Mouse (Mus musculus) hindbrain, embryonic 16.5 days (tissue): ENCODE results near the gene Colgalt2. TPM values are rescaled to one million over a fixed set of nuclear protein-coding genes. Genes with fewer than 3 reads are reported as not detected.
A peak's percentile ranks its signal among the peaks of the same experiment; 100 is the strongest.

Source experiments
- ATAC-seq: fragments of 200-750 bp; cut with Nextera tagmentation; 2 replicates; pipeline ENCODE4 v1.8.0; 2017; ENCODE audit warnings: moderate TSS enrichment, moderate library complexity
- H3K27ac ChIP-seq: fragments of 300-500 bp; sonication (generic); 2 replicates; pipeline ENCODE4 v1.5.1; 2014; ENCODE audit warnings: low read depth, mild to moderate bottlenecking, control low read depth, low read length, moderate library complexity
- H3K27me3 ChIP-seq: fragments of 300-500 bp; sonication (generic); replicated peaks from 2 replicates; pipeline ENCODE4 v1.6.1; 2014; ENCODE audit warnings: low read length; ENCODE audit not compliant: control insufficient read depth, insufficient read depth
- H3K36me3 ChIP-seq: fragments of 300-500 bp; sonication (generic); 2 replicates; pipeline ENCODE4 v1.6.1; 2014; ENCODE audit warnings: mild to moderate bottlenecking, low read length, moderate library complexity, mixed read lengths; ENCODE audit not compliant: control insufficient read depth, insufficient read depth
- H3K4me1 ChIP-seq: fragments of 300-500 bp; sonication (generic); 2 replicates; pipeline ENCODE4 v1.6.1; 2014; ENCODE audit warnings: low read depth, low read length; ENCODE audit not compliant: control insufficient read depth, insufficient read depth
- H3K4me2 ChIP-seq: fragments of 300-500 bp; sonication (generic); 2 replicates; pipeline ENCODE4 v1.6.1; 2014; ENCODE audit warnings: mild to moderate bottlenecking, low read length, control low read depth, moderate library complexity
- H3K4me3 ChIP-seq: fragments of 300-500 bp; sonication (generic); 2 replicates; pipeline ENCODE4 v1.5.1; 2014; ENCODE audit warnings: mild to moderate bottlenecking, low read length, control low read depth, moderate library complexity
- H3K9ac ChIP-seq: fragments of 300-500 bp; sonication (generic); 2 replicates; pipeline ENCODE4 v1.6.1; 2014; ENCODE audit warnings: low read depth, mild to moderate bottlenecking, control low read depth, low read length, moderate library complexity
- H3K9me3 ChIP-seq: fragments of 300-500 bp; sonication (generic); 2 replicates; pipeline ENCODE4 v1.6.1; 2014; ENCODE audit warnings: mild to moderate bottlenecking, low read length, moderate library complexity; ENCODE audit not compliant: control insufficient read depth
- WGBS: fragments of 180-500 bp; shearing (Covaris S2); extraction: QIAGEN DNeasy Blood & Tissue Kit; methylation state at CpG from one replicate; pipeline ENCODE4 v1.1.7; 2014; 5-methylcytosine and 5-hydroxymethylcytosine counted together
- polyA plus RNA-seq: library from polyadenylated mRNA; unstranded; fragments of >200 nt; fragmentation: Nextera tagmentation; extraction: Ambion mirVana; gene quantifications from 2 replicates; pipeline ENCODE4 v1.2.1, GENCODE M21; 2015

Colgalt2 gene
- polyA plus RNA-seq, 1 experiment from 2014 or later: 4.2 TPM

DNA sequence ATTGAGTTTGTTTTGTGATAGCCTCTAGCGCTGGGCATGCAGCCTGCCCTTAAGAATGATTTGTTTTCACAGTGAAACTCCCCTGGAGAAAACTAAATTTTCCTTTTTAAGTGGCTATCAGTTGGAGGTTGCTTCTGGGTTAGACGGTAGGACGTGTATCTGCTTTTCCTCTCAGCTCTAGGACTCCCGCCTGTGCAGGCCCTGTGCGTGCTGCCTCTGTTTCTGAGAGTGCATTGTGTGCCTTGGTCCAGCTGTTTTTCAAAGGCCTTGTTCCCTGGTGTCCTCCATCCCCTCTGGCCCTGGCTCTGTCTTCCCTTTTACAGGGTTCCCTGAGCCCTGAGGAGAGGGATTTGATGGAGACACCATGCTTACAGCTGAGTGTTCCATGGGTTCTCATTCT lies 58.0 kb downstream of the Colgalt2 start:
- Histone ChIP-seq H3K36me3 (no peaks in the 10 kb centered on the region), H3K27ac (no peak overlapping the region), H3K27me3 (no peaks in the 10 kb centered on the region), H3K4me1 (no peaks in the 10 kb centered on the region; the same call in 1 of the 2 replicates), H3K9me3 (no peaks in the 10 kb centered on the region), H3K4me2 (no peak overlapping the region), H3K9ac (no peak overlapping the region), H3K4me3 (no peak overlapping the region)
- no peak for ATAC-seq
- WGBS: 50% methylated on average over 5 of the region's 5 CpGs

DNA sequence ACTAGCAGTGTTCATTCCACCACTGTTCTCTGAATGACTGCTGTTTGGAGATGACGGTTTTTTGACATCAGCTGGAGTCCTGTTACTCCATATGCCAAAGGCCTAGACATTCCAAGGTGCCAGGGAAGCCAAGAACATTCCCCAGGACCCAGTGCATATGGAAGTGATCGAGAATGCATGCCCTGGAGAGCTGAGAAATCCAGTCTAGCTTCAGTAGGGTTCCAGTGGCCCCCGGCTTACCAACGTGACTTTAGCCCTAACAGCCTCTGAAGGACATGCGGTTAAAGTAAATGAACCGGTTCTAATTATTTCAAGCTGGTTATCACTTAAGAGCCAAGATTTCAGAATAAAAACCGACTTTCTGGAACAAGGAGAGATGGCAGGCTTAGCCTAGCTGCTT lies 59.4 kb downstream of the Colgalt2 start:
- Histone ChIP-seq H3K27me3 (no peaks in the 10 kb centered on the region), H3K4me1 (no peaks in the 10 kb centered on the region; the same call in 1 of the 2 replicates), H3K4me2 (no peak overlapping the region), H3K36me3 (no peaks in the 10 kb centered on the region), H3K27ac (no peak overlapping the region), H3K9me3 (no peaks in the 10 kb centered on the region), H3K4me3 (no peak overlapping the region), H3K9ac (no peak overlapping the region)
- ATAC-seq: no peak
- 79% methylated on average over 7 of the region's 7 CpGs for WGBS

- no peak overlapping the region for H3K9ac ChIP-seq
- no peaks in the 10 kb centered on the region for H3K27me3 ChIP-seq
- H3K9me3 ChIP-seq: no peaks in the 10 kb centered on the region
- H3K4me3 ChIP-seq: no peak overlapping the region
- no peaks in the 10 kb centered on the region for H3K36me3 ChIP-seq
- 88% methylated on average over 3 of the region's 3 CpGs for WGBS
- no peak for ATAC-seq
- H3K27ac ChIP-seq: no peak overlapping the region
- H3K4me2 ChIP-seq: no peak overlapping the region
- H3K4me1 ChIP-seq: no peaks in the 10 kb centered on the region; the same call in 1 of the 2 replicates
Measured at GRCm38 (mm10) chr1:152460931-152461330, 61.3 kb downstream of the Colgalt2 start.

DNA sequence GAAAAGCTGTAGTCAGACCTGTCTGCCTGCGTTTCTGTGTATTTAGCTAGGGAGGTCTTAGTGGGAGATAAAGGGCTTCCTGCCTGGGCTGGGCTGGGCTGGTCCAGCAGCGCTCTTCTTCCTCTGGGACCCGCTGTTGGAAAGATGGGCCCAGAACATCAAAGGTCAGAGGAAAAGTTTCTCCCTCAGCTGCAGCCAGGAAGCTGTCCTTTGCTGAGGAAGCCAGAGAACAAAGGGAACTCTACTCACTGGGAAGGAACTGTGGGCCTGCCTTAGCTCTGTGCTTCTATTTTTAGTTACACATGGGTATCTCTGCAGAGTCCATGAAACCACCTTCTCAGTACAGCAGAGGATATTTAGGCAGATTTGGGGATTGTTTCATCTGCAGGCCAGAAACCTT lies 62.2 kb downstream of the Colgalt2 start:
- no peaks in the 10 kb centered on the region for H3K36me3 ChIP-seq
- H3K4me2 ChIP-seq: no peak overlapping the region
- 50% methylated on average over 3 of the region's 3 CpGs for WGBS
- ATAC-seq: peak; percentile 50; the same call in 1 of the 2 replicates
- no peaks in the 10 kb centered on the region for H3K27me3 ChIP-seq
- H3K4me1 ChIP-seq: no peaks in the 10 kb centered on the region
- H3K27ac ChIP-seq: 0 out of 2 replicates have a peak overlapping the region, but pooled peaks have one; percentile 12
- no peaks in the 10 kb centered on the region for H3K9me3 ChIP-seq
- H3K4me3 ChIP-seq: no peak overlapping the region
- no peak overlapping the region; the same call in 1 of the 2 replicates for H3K9ac ChIP-seq

DNA sequence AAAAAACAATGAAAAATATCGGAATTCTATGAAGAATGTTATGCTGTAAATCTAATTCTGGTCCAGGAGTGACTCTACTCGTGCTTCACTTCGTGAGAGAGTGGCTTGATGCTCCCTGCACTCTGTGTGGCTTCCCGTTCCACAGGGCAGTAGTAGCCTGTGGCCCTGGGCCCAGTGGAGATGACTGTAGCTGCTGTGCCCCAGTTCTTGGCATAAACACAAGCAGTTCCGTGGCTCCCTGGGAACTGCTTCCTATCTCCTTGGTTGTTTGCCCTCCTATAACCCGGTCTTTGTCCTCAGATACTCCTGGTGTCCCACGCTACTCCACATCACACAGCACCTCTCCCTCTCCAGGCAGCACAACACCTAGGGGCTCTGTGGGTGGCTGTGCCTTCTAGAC lies 62.7 kb downstream of the Colgalt2 start:
- ATAC-seq: no peak
- Histone ChIP-seq H3K9me3 (no peaks in the 10 kb centered on the region), H3K4me2 (no peak overlapping the region), H3K4me3 (no peak overlapping the region), H3K27me3 (no peaks in the 10 kb centered on the region), H3K36me3 (no peaks in the 10 kb centered on the region), H3K27ac (no peak overlapping the region), H3K4me1 (no peaks in the 10 kb centered on the region), H3K9ac (no peak overlapping the region)
- WGBS: 79% methylated on average over 7 of the region's 7 CpGs

- H3K9me3 ChIP-seq: no peaks in the 10 kb centered on the region
- WGBS: 39% methylated on average over 3 of the region's 3 CpGs
- no peak overlapping the region for H3K4me2 ChIP-seq
- H3K4me1 ChIP-seq: no peaks in the 10 kb centered on the region
- H3K27ac ChIP-seq: no peak overlapping the region
- no peaks in the 10 kb centered on the region for H3K27me3 ChIP-seq
- no peak overlapping the region for H3K4me3 ChIP-seq
- H3K9ac ChIP-seq: no peak overlapping the region
- ATAC-seq: no peak
- no peaks in the 10 kb centered on the region for H3K36me3 ChIP-seq
Measured at GRCm38 (mm10) chr1:152466280-152466679, 66.7 kb downstream of the Colgalt2 start.

DNA sequence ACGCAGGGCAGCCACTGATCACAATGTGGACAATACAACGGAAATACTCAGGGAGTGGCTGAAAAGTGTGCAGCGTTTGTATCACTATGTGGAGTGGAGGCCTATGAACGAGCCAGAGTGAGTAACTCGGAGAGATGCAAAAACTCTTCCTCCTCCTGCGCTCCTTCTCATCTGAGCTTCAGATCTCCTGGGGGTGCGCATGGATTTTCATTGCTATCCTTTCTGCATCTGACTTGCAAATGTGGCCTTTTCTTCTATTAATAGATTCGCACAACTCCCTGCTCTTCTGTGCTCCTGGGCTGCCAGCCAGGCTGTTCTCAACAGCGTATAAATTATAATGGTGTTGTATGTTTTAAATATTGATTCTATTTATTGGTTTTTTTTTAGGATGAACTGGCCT lies 68.8 kb downstream of the Colgalt2 start:
- H3K4me1 ChIP-seq: no peaks in the 10 kb centered on the region
- H3K27ac ChIP-seq: no peak overlapping the region
- H3K4me2 ChIP-seq: no peak overlapping the region
- no peak overlapping the region for H3K4me3 ChIP-seq
- no peak overlapping the region for H3K9ac ChIP-seq
- ATAC-seq: 0 out of 2 replicates have a peak, but pooled peaks have one; percentile 52
- H3K36me3 ChIP-seq: no peaks in the 10 kb centered on the region
- 31% methylated on average over 9 of the region's 9 CpGs for WGBS
- H3K9me3 ChIP-seq: no peaks in the 10 kb centered on the region
- no peaks in the 10 kb centered on the region for H3K27me3 ChIP-seq

GRCm38 (mm10) chr1:152476126-152476525 lies 76.5 kb downstream of the Colgalt2 start:
- no peaks in the 10 kb centered on the region for H3K36me3 ChIP-seq
- H3K27me3 ChIP-seq: no peaks in the 10 kb centered on the region
- H3K4me1 ChIP-seq: no peaks in the 10 kb centered on the region
- no peak overlapping the region for H3K4me2 ChIP-seq
- no peak for ATAC-seq
- H3K9me3 ChIP-seq: no peaks in the 10 kb centered on the region
- no peak overlapping the region for H3K9ac ChIP-seq
- H3K4me3 ChIP-seq: no peak overlapping the region
- WGBS: 84% methylated on average over 4 of the region's 4 CpGs
- H3K27ac ChIP-seq: no peak overlapping the region

DNA sequence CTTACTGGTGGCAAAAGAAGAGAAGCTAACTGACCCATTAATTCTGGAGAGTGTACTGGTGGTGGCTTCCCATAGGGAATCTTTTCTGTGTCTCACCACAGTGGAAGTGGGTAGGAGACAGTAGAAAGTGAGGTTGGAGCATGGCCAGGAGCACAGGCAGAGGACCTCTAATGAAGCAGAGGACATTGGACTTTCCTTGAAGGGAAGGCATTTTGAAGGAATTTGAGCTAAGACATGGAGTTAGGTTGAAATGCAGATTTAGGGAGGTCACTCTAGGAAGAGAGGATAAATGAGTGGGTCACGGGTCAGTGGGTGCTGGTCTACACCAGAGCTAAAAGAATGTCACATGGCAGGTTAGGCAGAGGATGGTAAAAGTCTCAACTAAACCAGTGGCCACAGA lies 91.2 kb downstream of the Colgalt2 start:
- Histone ChIP-seq H3K4me1 (no peaks in the 10 kb centered on the region), H3K36me3 (no peaks in the 10 kb centered on the region), H3K4me3 (no peak overlapping the region), H3K9me3 (no peaks in the 10 kb centered on the region), H3K27me3 (no peaks in the 10 kb centered on the region), H3K9ac (no peak overlapping the region), H3K4me2 (no peak overlapping the region), H3K27ac (no peak overlapping the region)
- no peak for ATAC-seq
- WGBS: 95% methylated on average over 1 of the region's 1 CpGs

DNA sequence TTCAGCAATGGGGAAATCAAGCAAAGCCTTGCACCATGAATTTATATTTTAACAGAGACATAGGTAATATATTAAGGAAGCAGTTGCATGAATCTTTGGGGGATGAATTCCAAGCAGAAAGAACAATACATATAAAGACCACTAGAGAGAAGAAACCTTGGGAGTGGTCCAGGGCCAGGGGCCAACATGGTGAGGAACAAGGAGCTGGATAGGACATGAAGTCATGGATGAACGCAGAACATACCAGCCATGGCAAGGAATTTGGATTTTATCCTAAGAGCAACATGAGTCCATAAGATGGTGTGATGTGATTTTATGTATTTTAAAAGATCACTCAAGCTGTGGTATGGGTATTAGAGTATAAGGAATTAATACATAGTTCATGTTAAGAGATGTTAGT lies 92.6 kb downstream of the Colgalt2 start:
- no peak overlapping the region for H3K4me3 ChIP-seq
- 85% methylated on average over 1 of the region's 1 CpGs for WGBS
- ATAC-seq: no peak

More for the DNA sequence above, 92.6 kb downstream of the Colgalt2 start:
- no peaks in the 10 kb centered on the region for H3K9me3 ChIP-seq
- H3K36me3 ChIP-seq: no peaks in the 10 kb centered on the region
- no peak overlapping the region for H3K27ac ChIP-seq
- no peaks in the 10 kb centered on the region for H3K4me1 ChIP-seq
- H3K27me3 ChIP-seq: no peaks in the 10 kb centered on the region
- no peak overlapping the region for H3K9ac ChIP-seq
- no peak overlapping the region for H3K4me2 ChIP-seq
